Mouse (Mus musculus) left cerebral cortex, adult 6 months (tissue): ENCODE results near the gene Qsox2. TPM values are rescaled to one million over a fixed set of nuclear protein-coding genes. Genes with fewer than 3 reads are reported as not detected.

ENCODE experiments used
- long read RNA-seq, 2 experiments: library from polyadenylated mRNA; unstranded; transcript quantifications; one replicate each; pipeline ENCODE4 v2.0.0; 2019 to 2020
- polyA plus RNA-seq: library from polyadenylated mRNA; unstranded; fragments of <200 nt; fragmentation: Nextera tagmentation; gene quantifications from 2 replicates; pipeline ENCODE4 v1.2.3, GENCODE M21; 2021

Gene Qsox2
- polyA plus RNA-seq, result 8.0 and 10.2 TPM in 2 replicates
- long read RNA-seq, experiment 1, full-length matches to known transcripts, result 17 of 71 reads
- long read RNA-seq, experiment 1, partial matches to known transcripts, result 42 of 71 reads
- long read RNA-seq, experiment 1, other reads (novel, unspliced or antisense), result 12 of 71 reads
- long read RNA-seq, experiment 2, partial matches to known transcripts, result 4 of 5 reads
- long read RNA-seq, experiment 2, other reads (novel, unspliced or antisense), result 0 of 5 reads

DNA sequence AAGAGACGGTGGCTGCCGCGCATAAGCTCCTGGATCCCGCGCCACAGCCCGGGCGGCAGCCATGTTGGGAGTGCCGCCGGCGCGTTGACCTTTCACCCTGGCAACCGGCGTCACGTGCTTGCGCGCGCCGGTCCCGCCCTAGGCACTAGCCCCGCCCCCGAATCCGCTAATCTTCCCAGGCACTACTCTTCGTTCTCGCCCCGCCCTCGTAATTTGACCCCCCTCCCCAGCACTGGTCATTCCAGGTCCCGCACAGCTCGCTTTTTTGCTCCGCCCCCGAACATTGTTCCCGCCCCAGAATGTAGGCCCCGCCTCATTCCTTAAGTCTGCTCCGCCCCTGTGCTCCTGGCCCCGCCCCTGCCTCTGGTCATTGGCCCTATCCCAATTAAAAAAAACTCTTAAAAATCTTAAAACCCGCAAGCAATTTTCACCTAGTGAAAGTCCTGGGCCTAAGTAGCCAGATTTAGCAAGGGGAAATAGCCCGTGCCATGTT lies at the start of gene Qsox2:
TSS of gene Qsox2 (minus strand) at position 236 of the 493 bp plus-strand sequence.

DNA sequence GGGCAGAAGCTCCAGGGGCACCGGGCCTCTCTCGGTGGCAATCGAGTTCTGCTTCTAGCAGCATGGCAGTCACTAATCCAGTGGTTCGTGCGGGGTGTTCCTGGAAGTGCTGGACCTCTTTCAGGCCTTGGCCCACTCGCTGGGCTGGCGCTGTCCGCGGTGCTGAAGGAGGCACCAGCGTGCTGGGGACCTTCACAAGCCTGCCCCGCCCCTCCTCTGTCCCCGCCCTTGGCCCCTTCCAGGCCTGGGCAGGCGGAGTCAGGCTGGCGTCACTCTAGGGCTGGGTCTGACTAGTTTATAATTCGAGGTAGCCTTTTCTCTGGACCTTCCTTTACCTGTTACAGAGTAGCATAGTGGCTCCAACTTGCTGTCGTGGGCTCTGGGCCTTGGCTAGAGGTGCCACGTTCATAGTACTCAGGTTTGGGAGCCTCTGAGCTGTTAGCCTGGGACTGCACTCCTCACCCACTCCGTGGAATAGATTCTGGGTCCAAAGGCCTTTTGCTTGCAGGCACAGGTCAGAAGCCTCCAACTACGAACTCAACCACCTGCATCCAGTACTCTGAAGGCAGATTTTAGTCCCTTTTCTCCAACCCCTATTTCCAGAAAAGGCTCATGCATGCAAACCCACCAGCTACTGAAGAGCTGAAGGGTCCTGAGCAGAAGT lies 29.1 kb downstream of the Qsox2 start, which contains the start of gene Lhx3:
TSS of gene Lhx3 (minus strand) at position 164 of the 664 bp plus-strand sequence.

Other genes starting within 250 kb of the Qsox2 start
- gene Ubac1, start 215.8 kb downstream of the Qsox2 start, polyA plus RNA-seq, result 22.8 and 60.4 TPM in 2 replicates
- gene Nacc2, start 114.3 kb downstream of the Qsox2 start, polyA plus RNA-seq, result 43.2 and 63.0 TPM in 2 replicates
- gene Lhx3, start 29.2 kb downstream of the Qsox2 start, polyA plus RNA-seq, result 0.25 TPM in 1 of 2 replicates, not detected in the other
- 0.15 and 0.28 TPM in 2 replicates for gene Ccdc187, start 57.0 kb upstream of the Qsox2 start, polyA plus RNA-seq
- gene Gpsm1, start 78.0 kb upstream of the Qsox2 start, polyA plus RNA-seq, result 18.8 and 21.6 TPM in 2 replicates
- 54.2 and 54.4 TPM in 2 replicates for gene Dnlz, start 114.6 kb upstream of the Qsox2 start, polyA plus RNA-seq
- 0.47 and 0.87 TPM in 2 replicates for gene Card9, start 123.4 kb upstream of the Qsox2 start, polyA plus RNA-seq
- gene Snapc4, start 143.1 kb upstream of the Qsox2 start, polyA plus RNA-seq, result 5.9 and 6.4 TPM in 2 replicates
- 64.1 and 80.9 TPM in 2 replicates for gene Entr1, start 151.8 kb upstream of the Qsox2 start, polyA plus RNA-seq
- 56.5 and 58.2 TPM in 2 replicates for gene Pmpca, start 151.8 kb upstream of the Qsox2 start, polyA plus RNA-seq
- 5.0 and 6.7 TPM in 2 replicates for gene Inpp5e, start 171.7 kb upstream of the Qsox2 start, polyA plus RNA-seq
- 7.3 and 9.8 TPM in 2 replicates for gene Sec16a, start 207.7 kb upstream of the Qsox2 start, polyA plus RNA-seq